Mouse (Mus musculus) limb, embryonic 12.5 days (tissue): ENCODE results near the gene Stxbp6. TPM values are rescaled to one million over a fixed set of nuclear protein-coding genes. Genes with fewer than 3 reads are reported as not detected.

Experiments
- ATAC-seq: fragments of 200-750 bp; cut with Nextera tagmentation; 2 replicates; pipeline ENCODE4 v1.8.0; 2017; ENCODE audit warnings: low read depth, moderate TSS enrichment; ENCODE audit not compliant: insufficient number of reproducible peaks, insufficient read depth, low FRiP score, low TSS enrichment
- H3K27ac ChIP-seq: fragments of 300-500 bp; sonication (generic); 2 replicates; pipeline ENCODE4 v1.5.1; 2016; ENCODE audit warnings: mild to moderate bottlenecking, moderate library complexity
- H3K27me3 ChIP-seq: fragments of 300-500 bp; sonication (generic); 2 replicates; pipeline ENCODE4 v1.6.1; 2016; ENCODE audit warnings: mild to moderate bottlenecking, moderate library complexity
- H3K36me3 ChIP-seq: fragments of 300-500 bp; sonication (generic); 2 replicates; pipeline ENCODE4 v1.6.1; 2016; ENCODE audit warnings: mild to moderate bottlenecking, moderate library complexity
- H3K4me1 ChIP-seq: fragments of 300-500 bp; sonication (generic); replicated peaks from 2 replicates; pipeline ENCODE4 v1.6.1; 2016
- H3K4me2 ChIP-seq: fragments of 300-500 bp; sonication (generic); 2 replicates; pipeline ENCODE4 v1.6.1; 2016; ENCODE audit warnings: mild to moderate bottlenecking, moderate library complexity
- H3K4me3 ChIP-seq: fragments of 300-500 bp; sonication (generic); replicated peaks from 2 replicates; pipeline ENCODE4 v1.5.1; 2016; ENCODE audit warnings: mild to moderate bottlenecking
- H3K9ac ChIP-seq: fragments of 300-500 bp; sonication (generic); replicated peaks from 2 replicates; pipeline ENCODE4 v1.6.1; 2016; ENCODE audit warnings: mild to moderate bottlenecking, moderate library complexity
- H3K9me3 ChIP-seq: fragments of 300-500 bp; sonication (generic); 2 replicates; pipeline ENCODE4 v1.6.1; 2016; ENCODE audit warnings: mild to moderate bottlenecking, moderate library complexity
- WGBS: fragments of 180-500 bp; shearing (Covaris S2); methylation state at CpG from one replicate; pipeline ENCODE4 v1.1.7; 2016; 5-methylcytosine and 5-hydroxymethylcytosine counted together
- polyA plus RNA-seq: library from polyadenylated mRNA; unstranded; fragments of >200 nt; fragmentation: Nextera tagmentation; extraction: Ambion mirVana; gene quantifications from 2 replicates; pipeline ENCODE4 v1.2.1, GENCODE M21; 2016

The Stxbp6 gene
- polyA plus RNA-seq, 1 experiment from 2014 or later, result 24.6 TPM

DNA sequence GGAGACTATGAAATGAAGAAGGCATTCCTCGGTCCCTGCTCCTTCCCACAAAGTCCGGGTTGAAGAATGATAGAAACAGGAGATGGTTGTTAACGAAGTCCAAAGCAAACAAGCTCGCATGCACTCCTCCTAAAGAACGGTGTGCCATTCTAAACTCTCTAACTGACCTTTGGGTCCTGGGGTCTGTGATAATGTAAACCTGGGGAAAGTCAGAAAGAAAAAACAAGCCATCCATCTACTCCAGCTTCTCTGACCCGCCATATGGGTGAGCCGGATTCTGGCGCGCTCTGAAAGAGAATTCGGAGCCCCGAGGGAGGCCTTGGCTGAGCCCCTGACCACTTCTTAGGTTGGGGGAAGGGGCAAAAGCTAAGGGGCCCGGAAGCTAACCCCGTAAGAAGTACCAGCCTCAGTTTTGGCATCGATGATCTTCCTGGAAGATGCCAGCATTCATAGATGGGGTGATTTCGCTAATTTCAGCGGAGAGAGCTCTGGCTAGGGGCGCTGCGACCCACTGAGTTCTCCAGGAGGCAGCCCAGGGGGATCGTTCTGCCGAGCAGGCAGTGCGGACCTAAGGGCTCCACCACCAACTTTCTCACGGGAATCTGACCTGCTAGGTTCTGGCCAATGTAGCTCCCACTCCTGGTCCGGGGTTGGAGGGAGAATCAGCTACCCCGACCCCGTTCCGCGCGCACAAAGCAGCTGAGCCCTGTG, 1.0 kb downstream of the Stxbp6 start:
- ATAC-seq, result no peak; the same call in 1 of the 2 replicates
- no peaks in the 10 kb centered on the region for H3K9me3 ChIP-seq
- H3K9ac ChIP-seq, result peak overlapping the region; percentile 95

DNA sequence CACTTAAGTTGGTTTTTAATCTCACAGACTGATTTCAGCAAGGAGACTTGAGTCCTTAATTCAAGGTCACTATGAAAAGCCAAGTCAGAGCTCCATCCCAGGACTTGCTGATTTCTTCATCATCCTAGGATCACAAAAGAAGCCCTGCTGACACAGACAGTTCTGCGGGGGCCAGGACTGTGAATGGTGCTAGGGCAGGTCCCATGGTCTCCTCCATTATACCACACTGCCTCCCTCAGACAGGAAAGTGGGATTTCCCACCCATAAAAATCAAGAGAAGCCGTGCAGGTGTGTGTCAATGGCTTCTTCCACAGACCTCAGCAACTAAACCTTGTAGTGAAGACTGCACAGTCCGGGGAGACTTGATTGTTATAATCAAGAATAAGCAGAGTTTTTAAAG, 2.3 kb downstream of the Stxbp6 start:
- Histone ChIP-seq H3K4me1 (peaks cover 46% of the 10 kb centered on the region), H3K9me3 (no peaks in the 10 kb centered on the region), H3K36me3 (no peaks in the 10 kb centered on the region), H3K9ac (no peak overlapping the region), H3K4me2 (peak overlapping the region; percentile 90), H3K27ac (no peak overlapping the region), H3K4me3 (no peak overlapping the region; the same call in 1 of the 2 replicates), H3K27me3 (no peaks in the 10 kb centered on the region)
- WGBS, result 53% methylated on average over 3 of the region's 3 CpGs
- no peak for ATAC-seq

More for the DNA sequence above, 1.0 kb downstream of the Stxbp6 start:
- WGBS, result under 1% methylated on average over 28 of the region's 28 CpGs
- no peaks in the 10 kb centered on the region for H3K27me3 ChIP-seq
- peak overlapping the region; percentile 90 for H3K4me2 ChIP-seq
- H3K4me3 ChIP-seq, result peak overlapping the region; percentile 75
- H3K27ac ChIP-seq, result peak overlapping the region; percentile 95
- no peaks in the 10 kb centered on the region for H3K36me3 ChIP-seq
- H3K4me1 ChIP-seq, result peaks cover 33% of the 10 kb centered on the region

DNA sequence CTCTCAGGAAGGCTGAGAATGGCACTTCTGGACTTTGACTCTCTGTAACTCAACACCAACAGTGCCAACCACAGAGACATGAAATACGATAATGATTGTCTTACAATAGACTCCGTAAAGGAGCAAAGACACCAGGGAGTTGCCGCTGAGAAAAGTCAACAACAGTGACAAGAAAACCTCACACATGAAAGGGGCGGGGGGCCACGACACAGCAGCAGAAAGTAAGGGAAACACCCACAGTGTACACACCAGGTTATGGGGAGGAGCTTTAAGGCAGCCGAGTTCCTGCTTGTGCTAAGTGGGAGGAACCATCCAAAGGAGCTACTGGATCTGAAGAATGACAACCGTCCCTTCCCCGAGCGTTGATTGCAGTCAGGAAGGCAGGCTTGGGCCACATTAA, 4.3 kb downstream of the Stxbp6 start:
- H3K36me3 ChIP-seq, result no peaks in the 10 kb centered on the region
- H3K9me3 ChIP-seq, result no peaks in the 10 kb centered on the region
- H3K4me1 ChIP-seq, result peaks cover 51% of the 10 kb centered on the region
- 46% methylated on average over 9 of the region's 9 CpGs for WGBS
- no peaks in the 10 kb centered on the region for H3K27me3 ChIP-seq
- H3K27ac ChIP-seq, result no peak overlapping the region
- H3K4me3 ChIP-seq, result no peak overlapping the region
- H3K9ac ChIP-seq, result no peak overlapping the region
- ATAC-seq, result no peak
- no peak overlapping the region for H3K4me2 ChIP-seq

DNA sequence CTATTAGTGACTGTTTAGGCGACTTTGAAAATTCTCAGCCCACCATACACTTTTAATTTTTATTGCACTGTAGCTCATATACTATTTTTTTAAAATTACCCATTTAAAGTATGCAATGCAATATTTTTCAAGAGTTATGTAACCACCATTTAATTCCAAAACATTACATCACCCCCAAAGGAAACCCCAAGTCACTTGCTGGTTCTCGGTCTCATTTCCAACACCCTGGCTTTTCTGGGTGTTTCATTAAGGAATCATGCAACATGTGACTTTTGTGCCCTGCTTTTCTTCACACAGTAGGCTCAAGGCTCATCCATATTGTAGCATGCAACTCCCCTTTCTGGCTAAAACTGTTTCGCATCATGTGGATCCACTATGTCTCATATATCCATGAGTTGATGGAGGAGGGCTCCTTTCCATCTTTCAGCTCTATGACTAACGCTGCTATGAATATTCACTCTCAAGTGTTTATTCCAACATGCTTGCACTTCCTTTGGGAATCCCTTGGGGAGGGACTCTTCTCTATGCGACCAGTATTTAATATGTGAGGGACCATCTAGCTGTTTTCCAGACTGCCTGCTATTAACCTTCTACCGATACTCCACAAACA, 6.3 kb downstream of the Stxbp6 start:
- Histone ChIP-seq H3K9ac (no peak overlapping the region), H3K4me1 (peaks cover 52% of the 10 kb centered on the region), H3K4me2 (no peak overlapping the region), H3K27ac (0 out of 2 replicates have a peak overlapping the region, but pooled peaks have one; percentile 25), H3K9me3 (no peaks in the 10 kb centered on the region), H3K4me3 (no peak overlapping the region), H3K27me3 (no peaks in the 10 kb centered on the region), H3K36me3 (no peaks in the 10 kb centered on the region)
- no peak for ATAC-seq
- WGBS, result 44% methylated on average over 6 of the region's 6 CpGs

DNA sequence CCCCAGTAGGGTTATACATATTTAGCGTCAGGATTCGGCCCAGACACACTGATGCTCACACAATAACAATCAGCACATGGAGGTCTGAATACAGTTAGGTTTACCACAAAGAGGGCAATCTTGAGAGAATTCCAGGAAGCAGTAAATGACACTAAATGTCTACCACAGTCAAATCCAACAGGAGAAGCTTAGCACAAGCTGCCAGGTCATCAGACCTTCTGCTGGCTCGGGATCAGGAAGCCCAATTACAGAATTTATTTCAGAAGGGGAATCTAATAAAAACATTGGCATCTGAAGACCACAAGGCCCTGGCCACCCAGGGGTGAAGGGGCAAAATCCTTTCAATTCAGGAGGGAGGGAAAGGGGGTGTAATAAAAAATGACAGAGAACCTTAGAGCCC, 6.8 kb downstream of the Stxbp6 start:
- Histone ChIP-seq H3K27ac (peak overlapping the region; percentile 60), H3K9me3 (no peaks in the 10 kb centered on the region), H3K4me2 (peak overlapping the region; percentile 30), H3K4me3 (no peak overlapping the region), H3K4me1 (peaks cover 46% of the 10 kb centered on the region), H3K9ac (no peak overlapping the region), H3K36me3 (no peaks in the 10 kb centered on the region), H3K27me3 (no peaks in the 10 kb centered on the region)
- WGBS, result 8% methylated on average over 3 of the region's 3 CpGs
- ATAC-seq, result peak; percentile 23; the same call in 1 of the 2 replicates

- Histone ChIP-seq H3K4me1 (peaks cover 41% of the 10 kb centered on the region), H3K9me3 (no peaks in the 10 kb centered on the region), H3K4me3 (no peak overlapping the region), H3K27ac (peak overlapping the region; percentile 60), H3K9ac (no peak overlapping the region), H3K36me3 (no peaks in the 10 kb centered on the region), H3K27me3 (no peaks in the 10 kb centered on the region), H3K4me2 (peak overlapping the region; percentile 30)
- WGBS, result 25% methylated on average over 11 of the region's 11 CpGs
- ATAC-seq, result 0 out of 2 replicates have a peak, but pooled peaks have one; percentile 23
These were observed 7.3 kb downstream of the Stxbp6 start for GRCm38 (mm10) chr12:45067047-45067685.

GRCm38 (mm10) chr12:45063606-45064005, 10.9 kb downstream of the Stxbp6 start:
- Histone ChIP-seq H3K4me3 (no peak overlapping the region), H3K4me1 (peaks cover 28% of the 10 kb centered on the region), H3K27ac (no peak overlapping the region), H3K4me2 (no peak overlapping the region), H3K9ac (no peak overlapping the region), H3K27me3 (no peaks in the 10 kb centered on the region), H3K36me3 (no peaks in the 10 kb centered on the region), H3K9me3 (no peaks in the 10 kb centered on the region)
- WGBS, result 65% methylated on average over 5 of the region's 5 CpGs
- no peak for ATAC-seq

GRCm38 (mm10) chr12:45061336-45061735, 13.2 kb downstream of the Stxbp6 start:
- 62% methylated on average over 5 of the region's 5 CpGs for WGBS
- no peaks in the 10 kb centered on the region for H3K9me3 ChIP-seq

DNA sequence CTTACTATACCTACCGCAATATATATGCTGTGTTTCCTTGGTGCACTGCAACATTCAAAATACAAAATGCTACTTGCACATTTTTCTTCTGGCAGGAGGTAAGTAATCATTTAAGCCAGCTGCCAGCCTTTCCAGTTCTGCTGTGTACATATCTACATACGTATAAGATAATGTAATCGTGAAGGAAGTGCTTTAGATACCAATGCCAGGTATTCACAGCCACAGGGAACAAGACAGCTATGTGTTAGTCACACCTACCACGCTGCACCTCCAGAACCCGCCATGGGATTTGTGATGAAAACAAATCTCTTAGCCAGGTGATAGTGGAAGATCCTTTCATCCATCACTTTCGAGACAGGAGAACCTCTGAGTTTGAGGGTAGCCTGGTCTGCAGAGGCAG, 13.7 kb downstream of the Stxbp6 start:
- WGBS, result 86% methylated on average over 6 of the region's 6 CpGs
- Histone ChIP-seq H3K4me2 (no peak overlapping the region), H3K27ac (no peak overlapping the region), H3K9me3 (no peaks in the 10 kb centered on the region), H3K27me3 (no peaks in the 10 kb centered on the region), H3K4me3 (no peak overlapping the region), H3K9ac (no peak overlapping the region), H3K36me3 (no peaks in the 10 kb centered on the region), H3K4me1 (peaks cover 5% of the 10 kb centered on the region)
- no peak for ATAC-seq

More at GRCm38 (mm10) chr12:45061336-45061735, 13.2 kb downstream of the Stxbp6 start:
- Histone ChIP-seq H3K4me2 (no peak overlapping the region), H3K27me3 (no peaks in the 10 kb centered on the region), H3K27ac (no peak overlapping the region), H3K9ac (no peak overlapping the region), H3K36me3 (no peaks in the 10 kb centered on the region), H3K4me3 (no peak overlapping the region), H3K4me1 (peaks cover 5% of the 10 kb centered on the region)
- no peak for ATAC-seq

DNA sequence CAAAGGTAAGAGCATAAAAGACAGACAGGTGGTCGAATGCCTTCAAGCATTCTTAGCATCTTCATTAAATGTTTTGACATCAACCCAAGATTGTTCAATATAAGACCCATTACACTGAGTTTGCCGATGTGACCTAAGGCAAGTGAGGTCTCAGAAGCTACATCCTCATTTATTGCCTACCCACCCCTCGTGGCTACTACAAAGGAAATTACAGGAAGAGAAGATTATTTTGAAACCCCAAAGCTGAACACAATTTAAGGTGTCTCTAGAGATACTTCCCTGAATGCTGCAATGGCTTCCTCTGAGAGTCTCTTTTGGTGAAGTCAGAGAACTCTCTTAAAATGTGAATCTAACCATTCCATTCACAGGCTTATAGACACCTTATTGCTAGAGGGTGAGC, 16.5 kb downstream of the Stxbp6 start:
- H3K27me3 ChIP-seq, result no peaks in the 10 kb centered on the region
- no peak overlapping the region for H3K27ac ChIP-seq
- no peak overlapping the region for H3K9ac ChIP-seq
- WGBS, result 38% methylated on average over 3 of the region's 3 CpGs
- peaks cover 6% of the 10 kb centered on the region for H3K4me1 ChIP-seq
- no peak for ATAC-seq
- no peak overlapping the region for H3K4me3 ChIP-seq
- no peaks in the 10 kb centered on the region for H3K36me3 ChIP-seq
- no peaks in the 10 kb centered on the region for H3K9me3 ChIP-seq
- no peak overlapping the region for H3K4me2 ChIP-seq

- Histone ChIP-seq H3K36me3 (no peaks in the 10 kb centered on the region), H3K4me3 (no peak overlapping the region), H3K9me3 (no peaks in the 10 kb centered on the region), H3K27ac (no peak overlapping the region), H3K4me2 (no peak overlapping the region), H3K4me1 (peaks cover 6% of the 10 kb centered on the region), H3K9ac (no peak overlapping the region), H3K27me3 (no peaks in the 10 kb centered on the region)
- no peak for ATAC-seq
- WGBS, result 83% methylated on average over 3 of the region's 3 CpGs
These were observed 18.1 kb downstream of the Stxbp6 start for GRCm38 (mm10) chr12:45056372-45056771.
